Mouse (Mus musculus): ENCODE results near the gene Olfr1513.

DNA sequence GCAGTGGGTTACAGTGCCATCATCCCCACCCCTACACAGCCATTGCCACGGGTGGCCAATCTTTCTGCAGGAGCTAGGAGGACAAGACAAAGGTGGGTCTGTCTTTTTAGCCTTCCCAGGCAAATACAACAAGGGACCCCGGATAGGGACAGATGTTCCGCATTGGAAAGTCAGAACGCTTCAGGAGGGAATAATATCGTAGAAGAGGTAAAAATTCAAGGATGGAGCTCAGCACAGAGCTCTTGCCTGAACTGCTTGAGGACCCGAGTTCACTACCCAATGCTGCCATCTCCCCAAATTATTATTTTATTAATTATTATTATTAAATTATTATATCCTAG lies 16.7 kb downstream of the Olfr1513 start:
- no peak for TF ChIP-seq CTCF (IDR thresholded peaks at IDR 0.05; ENCODE audit: control insufficient read depth, insufficient read depth, insufficient read length)
- no peak for TF ChIP-seq FOSL1 (IDR thresholded peaks at IDR 0.05; ENCODE audit: insufficient read depth, low read length, poor library complexity, severe bottlenecking)
- TF ChIP-seq MYOD1 (IDR thresholded peaks at IDR 0.05; ENCODE audit: control insufficient read depth, insufficient read length, low read depth), result no peak

All from C2C12 (cell line).